Mouse (Mus musculus) spleen, adult 2 months (tissue): ENCODE results near the gene Gm15023.
"Not testable (repeated sequence)": the region's sequence is repeated elsewhere in the genome, so short reads cannot be mapped to it uniquely, and the experiment has no call there.

Experiments used
- CTCF ChIP-seq: fragments of 200-500 bp; IDR thresholded peaks from 2 replicates; pipeline ENCODE4 v1.5.1; 2011; ENCODE audit warnings: mild to moderate bottlenecking, inconsistent platforms; ENCODE audit not compliant: insufficient read depth, insufficient read length, insufficient replicate concordance; ENCODE audit errors: extremely low read depth
- POLR2A ChIP-seq: fragments of 200-500 bp; IDR thresholded peaks from 2 replicates; pipeline ENCODE4 v1.6.1; 2011; ENCODE audit warnings: low read depth, low read length, inconsistent platforms

GRCm38 (mm10) chrX:135189924-135190323, 12.5 kb upstream of the Gm15023 start:
- TF ChIP-seq POLR2A, CTCF: not testable (repeated sequence)
